Mouse (Mus musculus) embryonic facial prominence, embryonic 15.5 days (tissue): ENCODE data around the gene Prkaca. TPM values are rescaled to one million over a fixed set of nuclear protein-coding genes. Genes with fewer than 3 reads are reported as not detected.

ENCODE experiments used
- ATAC-seq: fragments of 200-750 bp; cut with Nextera tagmentation; 2 replicates; pipeline ENCODE4 v1.8.0; 2017; ENCODE audit warnings: low read depth, moderate TSS enrichment; ENCODE audit not compliant: insufficient number of reproducible peaks, low FRiP score, low TSS enrichment
- H3K27ac ChIP-seq: fragments of 300-500 bp; sonication (generic); replicated peaks from 2 replicates; pipeline ENCODE4 v1.5.1; 2015; ENCODE audit warnings: mild to moderate bottlenecking, inconsistent platforms
- H3K27me3 ChIP-seq: fragments of 300-500 bp; sonication (generic); 2 replicates; pipeline ENCODE4 v1.6.1; 2015; ENCODE audit warnings: inconsistent platforms
- H3K36me3 ChIP-seq: fragments of 300-500 bp; sonication (generic); 2 replicates; pipeline ENCODE4 v1.6.1; 2015; ENCODE audit warnings: mild to moderate bottlenecking, inconsistent platforms
- H3K4me1 ChIP-seq: fragments of 300-500 bp; sonication (generic); 2 replicates; pipeline ENCODE4 v1.6.1; 2015; ENCODE audit warnings: inconsistent platforms
- H3K4me2 ChIP-seq: fragments of 300-500 bp; sonication (generic); replicated peaks from 2 replicates; pipeline ENCODE4 v1.6.1; 2015; ENCODE audit warnings: mild to moderate bottlenecking, inconsistent platforms
- H3K4me3 ChIP-seq: fragments of 300-500 bp; sonication (generic); replicated peaks from 2 replicates; pipeline ENCODE4 v1.5.1; 2015; ENCODE audit warnings: mild to moderate bottlenecking, inconsistent platforms
- H3K9ac ChIP-seq: fragments of 300-500 bp; sonication (generic); 2 replicates; pipeline ENCODE4 v1.6.1; 2015; ENCODE audit warnings: inconsistent platforms
- H3K9me3 ChIP-seq: fragments of 300-500 bp; sonication (generic); replicated peaks from 2 replicates; pipeline ENCODE4 v1.6.1; 2016; ENCODE audit warnings: inconsistent platforms
- WGBS: fragments of 180-500 bp; shearing (Covaris S2); methylation state at CpG from one replicate; pipeline ENCODE4 v1.1.7; 2015; 5-methylcytosine and 5-hydroxymethylcytosine counted together
- polyA plus RNA-seq: library from polyadenylated mRNA; unstranded; fragments of >200 nt; fragmentation: Nextera tagmentation; extraction: Ambion mirVana; gene quantifications from 2 replicates; pipeline ENCODE4 v1.2.1, GENCODE M21; 2015

Gene Prkaca
- polyA plus RNA-seq, 1 experiment from 2014 or later: 199 TPM

DNA sequence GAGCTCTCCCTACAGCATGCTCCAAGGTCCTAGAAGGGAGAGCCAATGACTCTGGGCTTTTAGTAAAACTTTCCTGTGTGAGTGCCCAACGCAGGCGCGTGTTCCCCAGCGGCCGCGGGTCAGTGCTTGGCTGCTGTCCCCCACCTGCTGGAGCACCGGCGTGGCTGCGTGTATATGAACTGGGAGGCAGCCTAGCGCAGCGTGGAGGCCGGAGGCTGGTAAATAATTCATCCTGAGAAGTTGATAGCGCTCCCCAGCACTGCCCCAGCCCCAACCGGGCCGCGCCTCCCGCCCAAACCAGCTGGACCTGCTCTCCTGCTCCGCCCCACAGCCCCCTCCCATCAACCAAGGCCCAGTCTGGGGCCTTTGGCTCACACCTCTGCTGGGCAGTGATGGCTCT is 48.3 kb downstream of the Prkaca start, which contains the start of gene Palm3:
Gene Palm3 (plus strand): TSS at position 376 of the 400 bp plus-strand sequence.
- peak within 1 kb of the TSS; percentile 32 for H3K4me2 ChIP-seq
- H3K4me3 ChIP-seq: no peak within 1 kb of the TSS
- H3K4me1 ChIP-seq: peaks cover 12% of the 10 kb centered on the region; the same call in 1 of the 2 replicates
- 13% methylated on average over 17 of the region's 18 CpGs for WGBS
- H3K27me3 ChIP-seq: peaks cover 17% of the 10 kb centered on the region; the same call in 1 of the 2 replicates
- no peak within 1 kb of the TSS for H3K9ac ChIP-seq
- peak; percentile 63; the same call in 1 of the 2 replicates for ATAC-seq
- H3K27ac ChIP-seq: no peak within 1 kb of the TSS
- no peaks in the 10 kb centered on the region for H3K36me3 ChIP-seq
- H3K9me3 ChIP-seq: no peaks in the 10 kb centered on the region

DNA sequence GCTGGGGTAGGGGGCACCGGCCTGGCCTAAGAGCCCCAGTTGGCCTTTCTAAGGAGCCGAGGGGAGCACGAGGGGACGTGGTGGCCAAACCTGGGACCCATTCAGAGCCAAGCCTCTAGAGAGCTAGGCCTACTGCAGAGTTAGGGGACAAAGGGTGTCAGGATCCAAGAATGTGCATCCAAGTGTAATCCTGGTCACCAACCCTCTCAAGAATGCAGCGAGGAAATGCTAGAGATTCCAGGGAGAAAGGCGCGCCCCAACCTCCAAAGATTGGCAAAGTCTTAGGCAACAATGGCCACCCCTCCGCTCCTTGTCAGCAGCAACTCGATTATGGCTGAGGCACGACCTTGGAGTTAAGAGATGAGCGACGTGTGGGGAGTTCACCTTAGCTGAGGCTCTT is 48.8 kb downstream of the Prkaca start:
- Histone ChIP-seq H3K4me3 (no peak overlapping the region), H3K4me1 (peaks cover 17% of the 10 kb centered on the region; the same call in 1 of the 2 replicates), H3K27me3 (peaks cover 18% of the 10 kb centered on the region; the same call in 1 of the 2 replicates), H3K27ac (no peak overlapping the region), H3K4me2 (peak overlapping the region; percentile 32), H3K9me3 (no peaks in the 10 kb centered on the region), H3K36me3 (no peaks in the 10 kb centered on the region), H3K9ac (no peak overlapping the region)
- WGBS: 43% methylated on average over 12 of the region's 12 CpGs
- ATAC-seq: no peak

DNA sequence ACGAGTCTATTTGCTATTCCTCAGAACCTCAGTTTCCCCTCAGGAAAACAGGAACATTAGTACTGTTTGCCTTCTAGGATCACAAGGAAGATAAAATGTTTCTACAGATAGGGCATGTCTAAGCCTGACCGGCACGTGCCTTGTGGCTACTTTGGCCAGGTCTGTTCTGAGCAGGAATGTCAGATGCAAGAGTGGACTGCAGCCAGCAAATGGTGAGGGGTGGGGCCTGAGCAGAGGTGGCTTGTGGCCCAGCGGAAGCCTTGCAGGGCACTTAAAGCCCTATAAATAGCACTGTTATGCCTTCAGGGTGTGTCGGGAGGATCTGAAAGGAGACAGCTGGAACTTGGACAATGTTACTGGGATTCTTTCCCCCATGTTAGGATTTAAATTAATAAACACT is 50.3 kb downstream of the Prkaca start:
- no peak overlapping the region for H3K4me3 ChIP-seq
- H3K9me3 ChIP-seq: no peaks in the 10 kb centered on the region
- no peak for ATAC-seq
- no peak overlapping the region for H3K9ac ChIP-seq
- H3K4me2 ChIP-seq: no peak overlapping the region
- H3K27me3 ChIP-seq: peaks cover 27% of the 10 kb centered on the region; the same call in 1 of the 2 replicates
- WGBS: 19% methylated on average over 5 of the region's 5 CpGs
- H3K4me1 ChIP-seq: peaks cover 23% of the 10 kb centered on the region
- no peaks in the 10 kb centered on the region for H3K36me3 ChIP-seq
- H3K27ac ChIP-seq: no peak overlapping the region

DNA sequence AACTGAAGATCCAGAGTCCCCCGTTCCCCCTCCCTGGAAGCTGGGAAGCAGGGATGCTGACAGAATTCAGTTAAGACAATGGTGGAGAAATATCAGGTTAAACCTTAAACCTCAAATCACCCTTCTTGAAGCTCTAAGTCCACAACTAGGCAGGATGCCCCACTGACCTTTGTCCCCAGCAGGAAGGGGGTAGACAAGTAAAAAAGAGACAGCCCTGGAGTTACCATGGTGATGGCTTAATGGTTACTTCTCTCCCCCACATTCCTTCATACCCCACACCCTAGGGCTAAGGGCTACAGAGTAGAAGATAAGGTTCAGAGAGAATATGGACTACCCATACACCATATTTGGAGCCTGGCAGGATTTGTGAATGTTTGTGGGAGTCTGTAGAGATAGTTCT is 50.8 kb downstream of the Prkaca start:
- Histone ChIP-seq H3K9ac (no peak overlapping the region), H3K4me1 (peaks cover 23% of the 10 kb centered on the region), H3K4me2 (no peak overlapping the region), H3K27ac (no peak overlapping the region), H3K36me3 (no peaks in the 10 kb centered on the region), H3K9me3 (no peaks in the 10 kb centered on the region), H3K27me3 (peaks cover 27% of the 10 kb centered on the region; the same call in 1 of the 2 replicates), H3K4me3 (no peak overlapping the region)
- 51% methylated on average over 1 of the region's 1 CpGs for WGBS
- no peak for ATAC-seq

DNA sequence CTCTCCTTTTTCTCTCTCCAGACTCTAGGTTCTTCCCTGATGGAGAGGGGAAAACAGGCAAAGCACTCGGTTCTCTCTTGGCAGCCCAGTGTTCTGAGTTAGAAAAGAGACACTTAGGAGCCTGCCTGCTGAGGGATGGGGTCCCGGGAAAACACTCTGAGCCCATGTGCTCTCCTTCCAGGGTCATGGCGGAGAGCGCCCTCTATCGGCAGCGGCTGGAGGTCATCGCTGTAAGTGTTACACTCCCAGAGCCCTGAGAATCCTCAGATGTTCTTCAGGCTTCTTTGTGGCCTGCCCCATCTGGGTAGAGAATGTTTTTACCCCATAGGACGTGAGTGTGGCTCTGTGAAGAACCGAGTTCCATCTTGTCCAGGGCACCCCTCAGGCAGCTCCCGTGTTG is 51.4 kb downstream of the Prkaca start:
- Histone ChIP-seq H3K4me3 (no peak overlapping the region), H3K4me2 (no peak overlapping the region), H3K27me3 (peaks cover 27% of the 10 kb centered on the region; the same call in 1 of the 2 replicates), H3K9ac (no peak overlapping the region), H3K36me3 (no peaks in the 10 kb centered on the region), H3K9me3 (no peaks in the 10 kb centered on the region), H3K27ac (no peak overlapping the region), H3K4me1 (peaks cover 23% of the 10 kb centered on the region)
- no peak for ATAC-seq
- 17% methylated on average over 10 of the region's 10 CpGs for WGBS

DNA sequence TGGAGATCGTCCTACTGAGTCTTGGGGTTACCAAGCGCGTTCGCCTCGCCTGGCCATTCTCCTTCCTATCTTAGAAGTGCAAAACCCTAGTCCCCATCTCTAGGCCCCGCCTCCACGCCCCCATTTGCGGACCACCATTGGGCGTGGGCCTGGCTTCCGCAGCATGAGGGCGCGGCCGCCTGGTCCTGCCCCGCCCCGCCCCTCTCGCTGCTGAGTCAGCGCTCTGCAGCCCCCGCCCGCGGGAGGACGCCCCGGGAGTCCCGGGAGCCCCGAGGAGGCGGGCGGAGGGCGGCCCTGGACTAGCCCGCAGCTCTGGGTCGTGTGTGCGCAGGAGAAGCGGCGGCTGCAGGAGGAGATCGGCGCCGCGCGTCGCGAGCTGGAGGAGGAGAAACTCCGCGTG is 53.1 kb downstream of the Prkaca start:
- WGBS: under 1% methylated on average over 41 of the region's 41 CpGs
- no peak overlapping the region for H3K27ac ChIP-seq

DNA sequence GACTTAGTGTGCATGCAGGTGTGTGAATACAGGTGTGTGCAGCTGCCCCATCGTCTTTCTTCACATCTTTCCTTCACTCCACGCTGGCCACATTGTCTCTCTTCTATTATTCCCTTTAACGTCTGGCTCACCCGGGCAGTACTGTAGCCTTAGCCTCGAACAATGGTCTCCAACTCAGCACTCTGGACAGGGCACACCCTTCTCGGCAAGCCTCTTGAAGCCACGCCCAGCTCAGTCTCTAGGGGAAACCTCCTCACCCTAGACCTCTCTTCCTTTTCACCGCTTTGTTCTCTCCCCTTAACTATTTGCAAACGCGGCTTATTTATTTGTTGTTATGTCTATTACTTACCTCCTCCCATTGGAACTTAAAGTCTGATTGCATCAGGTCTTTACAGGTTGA is 54.7 kb downstream of the Prkaca start:
- Histone ChIP-seq H3K4me2 (no peak overlapping the region), H3K27me3 (peaks cover 13% of the 10 kb centered on the region; the same call in 1 of the 2 replicates), H3K9me3 (no peaks in the 10 kb centered on the region), H3K4me1 (peaks cover 16% of the 10 kb centered on the region), H3K27ac (no peak overlapping the region), H3K4me3 (no peak overlapping the region), H3K9ac (no peak overlapping the region), H3K36me3 (no peaks in the 10 kb centered on the region)
- ATAC-seq: no peak
- WGBS: 14% methylated on average over 10 of the region's 10 CpGs

More for the DNA sequence above, 53.1 kb downstream of the Prkaca start:
- Histone ChIP-seq H3K4me3 (peak overlapping the region; percentile 49), H3K9me3 (no peaks in the 10 kb centered on the region), H3K9ac (peak overlapping the region; percentile 35), H3K4me2 (peak overlapping the region; percentile 85), H3K4me1 (peaks cover 23% of the 10 kb centered on the region), H3K36me3 (no peaks in the 10 kb centered on the region), H3K27me3 (peaks cover 22% of the 10 kb centered on the region; the same call in 1 of the 2 replicates)
- peak; percentile 71 for ATAC-seq

DNA sequence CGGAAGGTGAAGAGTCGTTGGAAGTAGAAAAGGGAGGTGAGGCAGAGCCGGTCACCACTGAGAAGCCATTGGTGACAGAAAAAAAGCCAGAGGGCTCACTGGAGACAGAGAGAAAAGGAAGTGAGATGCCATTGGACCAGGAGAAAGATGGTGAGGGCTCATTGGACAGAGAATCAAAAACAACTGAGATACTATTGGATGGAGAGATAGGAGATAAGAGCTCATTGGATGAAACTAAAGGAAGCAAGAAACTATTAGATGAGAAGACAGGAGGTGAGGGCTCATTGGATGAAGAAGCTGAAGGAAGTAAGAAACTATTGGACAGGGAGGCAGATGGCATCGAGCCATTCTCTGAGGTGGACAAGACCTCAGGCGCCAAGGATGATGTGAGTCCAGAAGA is 56.5 kb downstream of the Prkaca start:
- Histone ChIP-seq H3K27me3 (peaks cover 13% of the 10 kb centered on the region; the same call in 1 of the 2 replicates), H3K9ac (no peak overlapping the region), H3K27ac (no peak overlapping the region), H3K4me2 (no peak overlapping the region), H3K36me3 (no peaks in the 10 kb centered on the region), H3K4me1 (peaks cover 16% of the 10 kb centered on the region), H3K9me3 (no peaks in the 10 kb centered on the region), H3K4me3 (no peak overlapping the region)
- 87% methylated on average over 5 of the region's 5 CpGs for WGBS
- no peak for ATAC-seq

DNA sequence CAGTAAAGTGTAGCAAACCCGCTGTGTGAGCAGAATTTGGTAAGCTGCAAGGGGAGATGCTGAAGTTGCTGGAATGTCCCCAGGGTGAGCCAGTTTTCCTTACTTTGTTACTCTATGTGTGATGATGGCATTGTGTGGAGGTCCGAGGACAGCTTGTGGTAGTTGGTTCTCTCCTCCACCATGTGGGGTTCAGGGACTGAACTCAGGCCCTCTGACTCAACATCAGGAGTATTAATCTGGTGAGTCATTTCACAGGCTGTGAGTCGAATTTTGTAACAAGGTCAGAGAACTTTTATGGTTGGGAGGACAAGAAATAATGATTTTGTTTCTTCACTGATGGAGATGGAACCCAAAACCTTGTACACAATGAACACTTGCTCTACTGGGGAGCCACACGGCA is 60.0 kb downstream of the Prkaca start:
- Histone ChIP-seq H3K27me3 (no peaks in the 10 kb centered on the region), H3K9ac (no peak overlapping the region), H3K4me2 (no peak overlapping the region), H3K9me3 (no peaks in the 10 kb centered on the region), H3K36me3 (no peaks in the 10 kb centered on the region), H3K4me3 (no peak overlapping the region), H3K27ac (no peak overlapping the region), H3K4me1 (no peaks in the 10 kb centered on the region)
- 70% methylated on average over 4 of the region's 4 CpGs for WGBS
- no peak for ATAC-seq

DNA sequence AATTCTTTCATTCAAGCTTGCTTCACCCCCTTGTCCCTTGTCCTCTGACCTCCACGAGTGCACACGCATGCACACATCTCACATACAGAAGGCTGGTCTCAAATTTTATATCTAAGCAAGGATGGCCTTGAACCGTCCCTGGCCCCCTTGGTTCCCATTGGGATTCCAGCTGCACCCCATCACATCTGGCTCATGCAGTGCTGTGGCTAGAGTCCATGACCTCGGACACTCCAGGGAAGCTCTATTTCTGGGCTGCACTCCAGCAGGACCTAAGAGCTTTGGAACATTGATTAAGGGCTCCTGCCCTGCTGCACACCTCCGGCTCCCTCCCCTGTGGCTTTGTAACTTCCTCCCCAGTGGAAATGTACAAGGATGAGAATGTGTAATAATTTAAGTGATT is 65.2 kb downstream of the Prkaca start:
- peaks cover 31% of the 10 kb centered on the region for H3K27me3 ChIP-seq
- H3K9me3 ChIP-seq: no peaks in the 10 kb centered on the region
- 75% methylated on average over 5 of the region's 5 CpGs for WGBS
- peaks cover 13% of the 10 kb centered on the region for H3K4me1 ChIP-seq
- no peak overlapping the region for H3K9ac ChIP-seq
- H3K36me3 ChIP-seq: no peaks in the 10 kb centered on the region
- no peak overlapping the region for H3K27ac ChIP-seq
- no peak for ATAC-seq
- no peak overlapping the region for H3K4me3 ChIP-seq
- H3K4me2 ChIP-seq: no peak overlapping the region

DNA sequence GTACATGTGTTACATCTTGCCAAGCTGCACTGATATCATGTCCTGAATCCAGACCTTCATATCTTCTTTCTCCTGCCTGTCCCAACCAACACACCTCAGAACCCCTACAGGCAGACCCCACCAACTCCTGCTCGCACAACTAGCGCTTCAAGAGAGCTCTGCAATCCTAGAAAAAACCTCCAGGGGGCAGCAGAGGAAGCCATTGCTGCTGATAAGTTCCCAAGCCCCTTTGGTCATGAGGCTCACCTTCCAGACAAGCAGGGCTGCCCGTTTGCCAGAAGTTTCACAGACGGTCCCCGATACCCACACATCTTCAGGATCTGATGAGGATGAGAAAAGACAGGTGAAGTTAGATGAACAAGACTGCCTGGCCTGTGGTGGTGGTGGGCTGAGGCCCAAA is 66.3 kb downstream of the Prkaca start:
- Histone ChIP-seq H3K9ac (no peak overlapping the region), H3K4me2 (no peak overlapping the region), H3K27me3 (peaks cover 42% of the 10 kb centered on the region), H3K36me3 (no peaks in the 10 kb centered on the region), H3K4me1 (peaks cover 15% of the 10 kb centered on the region), H3K9me3 (no peaks in the 10 kb centered on the region), H3K27ac (no peak overlapping the region), H3K4me3 (no peak overlapping the region)
- WGBS: 4% methylated on average over 5 of the region's 5 CpGs
- ATAC-seq: no peak
